Mouse (Mus musculus) bone marrow, adult 2 months (tissue): ENCODE results near the gene Pagr1a.

Experiments
- CTCF ChIP-seq: fragments of 200-500 bp; IDR thresholded peaks from 2 replicates; pipeline ENCODE4 v1.5.1; 2011; ENCODE audit warnings: low read length, control low read depth; ENCODE audit not compliant: control insufficient read depth, insufficient read depth
- POLR2A ChIP-seq: fragments of 200-500 bp; IDR thresholded peaks from 2 replicates; pipeline ENCODE4 v1.6.1; 2011; ENCODE audit warnings: low read depth, mild to moderate bottlenecking, control low read depth, low read length, borderline replicate concordance; ENCODE audit not compliant: control insufficient read depth

GRCm38 (mm10) chr7:126978841-126979240 is 38.3 kb downstream of the Pagr1a start:
- TF ChIP-seq CTCF (no peak), POLR2A (no peak)
